Mouse (Mus musculus): ENCODE measurements at regions not wholly inside any gene's neighbourhood (a gene's known extent, or its start where the extent isn't known, plus 50 kb on each side); places are given as distances from the start of the nearest gene placed in this dataset.

DNA sequence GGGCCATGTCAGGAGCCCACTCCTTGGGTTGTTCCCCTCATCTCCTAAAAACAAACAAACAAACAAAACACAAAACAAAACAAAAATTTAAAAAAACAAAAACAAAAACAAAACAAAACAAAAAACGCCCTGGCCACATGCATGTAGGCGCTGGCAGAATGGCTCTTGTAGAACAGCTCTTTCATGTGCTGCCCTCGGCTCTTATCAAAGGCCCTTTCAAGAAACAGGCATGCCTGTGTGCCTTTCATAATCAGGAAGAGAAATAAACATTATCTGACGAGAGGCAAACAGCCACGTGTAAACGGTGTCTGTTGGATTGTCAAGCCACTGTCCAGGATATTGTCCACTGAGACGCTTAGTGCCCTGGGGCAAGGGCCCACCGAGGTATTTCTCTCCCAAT lies 65.2 kb downstream of the Pja1 start:
- TF ChIP-seq EP300 (IDR thresholded peaks at IDR 0.05; ENCODE audit: low read depth): no peak
- no peak for TF ChIP-seq CTCF (IDR thresholded peaks at IDR 0.05; ENCODE audit: low read depth)
